Mouse (Mus musculus): Measurements from ENCODE around the gene Esrrb. TPM values are rescaled to one million over a fixed set of nuclear protein-coding genes. Genes with fewer than 3 reads are reported as not detected.

The Esrrb gene
- polyA plus RNA-seq, 2 experiments, result 0.61 to 1.8 TPM

DNA sequence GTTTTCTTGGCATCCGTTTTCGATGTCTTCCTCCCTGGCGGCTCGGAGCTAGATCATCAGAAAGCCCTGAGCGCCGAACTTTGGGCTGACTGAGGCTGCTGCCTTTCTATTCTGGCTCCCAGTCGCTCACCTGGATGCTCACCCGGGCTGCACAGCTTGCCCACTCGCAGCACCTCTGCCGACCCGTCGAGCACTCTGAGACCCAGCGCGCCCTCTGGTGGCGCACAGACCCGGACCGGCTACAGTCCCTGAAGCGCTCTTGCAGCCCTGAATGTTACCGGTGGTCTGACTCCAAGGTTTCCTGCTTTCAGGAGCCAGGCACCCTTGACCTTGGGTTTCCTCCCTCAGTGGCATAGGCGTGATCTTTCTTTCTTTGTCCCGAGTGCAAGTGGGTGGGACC is 41.8 kb downstream of the Esrrb start:
- H3K27me3 ChIP-seq (ENCODE audit: control insufficient read depth, insufficient read depth, low read length), result peaks cover 11% of the 10 kb centered on the region; the same call in 1 of the 2 replicates
- 0 out of 2 replicates have a peak overlapping the region, but pooled peaks have one; percentile 7 for H3K4me3 ChIP-seq (replicated peaks; ENCODE audit: low read length)
- DNase-seq (ENCODE audit: low spot score) (peak; percentile 76), ATAC-seq (ENCODE audit: low FRiP score, low read depth) (no peak)
- 8% methylated on average over 21 of the region's 21 CpGs for WGBS
- H3K9ac ChIP-seq (ENCODE audit: low read depth, low read length, severe bottlenecking), result no peak overlapping the region
- no peaks in the 10 kb centered on the region for H3K4me1 ChIP-seq (ENCODE audit: control insufficient read depth, insufficient read depth, low read length)
- H3K27ac ChIP-seq (replicated peaks; ENCODE audit: low read depth, low read length), result no peak overlapping the region
- TF ChIP-seq POLR2A (IDR thresholded peaks at IDR 0.05; ENCODE audit: borderline replicate concordance, extremely low read depth, insufficient read depth, insufficient read length), result no peak
- peak overlapping the region; percentile 26; the same call in 1 of the 2 replicates for H3K4me2 ChIP-seq (replicated peaks; ENCODE audit: low read depth, low read length, severe bottlenecking)
- H3K36me3 ChIP-seq (ENCODE audit: control insufficient read depth, insufficient read depth, low read length), result no peaks in the 10 kb centered on the region
- no peaks in the 10 kb centered on the region for H3K9me3 ChIP-seq (ENCODE audit: control insufficient read depth, low read length)

- Histone ChIP-seq H3K4me1 (ENCODE audit: control insufficient read depth, insufficient read depth, low read length) (peaks cover 11% of the 10 kb centered on the region), H3K4me3 (replicated peaks; ENCODE audit: low read length) (peak overlapping the region; percentile 46), H3K9ac (ENCODE audit: low read depth, low read length, severe bottlenecking) (peak overlapping the region; percentile 29; the same call in 1 of the 2 replicates), H3K27ac (replicated peaks; ENCODE audit: low read depth, low read length) (no peak overlapping the region), H3K36me3 (ENCODE audit: control insufficient read depth, insufficient read depth, low read length) (no peaks in the 10 kb centered on the region), H3K27me3 (ENCODE audit: control insufficient read depth, insufficient read depth, low read length) (peaks cover 77% of the 10 kb centered on the region), H3K9me3 (ENCODE audit: control insufficient read depth, low read length) (no peaks in the 10 kb centered on the region), H3K4me2 (replicated peaks; ENCODE audit: low read depth, low read length, severe bottlenecking) (peak overlapping the region; percentile 76)
- WGBS, result 0% methylated on average over 37 of the region's 37 CpGs
- ATAC-seq (ENCODE audit: low FRiP score, low read depth), result peak; percentile 62
- DNase-seq (ENCODE audit: low spot score), result peak; percentile 18
- no peak for TF ChIP-seq POLR2A (IDR thresholded peaks at IDR 0.05; ENCODE audit: borderline replicate concordance, extremely low read depth, insufficient read depth, insufficient read length)
These were observed 60.6 kb downstream of the Esrrb start for GRCm38 (mm10) chr12:86421490-86421904.

DNA sequence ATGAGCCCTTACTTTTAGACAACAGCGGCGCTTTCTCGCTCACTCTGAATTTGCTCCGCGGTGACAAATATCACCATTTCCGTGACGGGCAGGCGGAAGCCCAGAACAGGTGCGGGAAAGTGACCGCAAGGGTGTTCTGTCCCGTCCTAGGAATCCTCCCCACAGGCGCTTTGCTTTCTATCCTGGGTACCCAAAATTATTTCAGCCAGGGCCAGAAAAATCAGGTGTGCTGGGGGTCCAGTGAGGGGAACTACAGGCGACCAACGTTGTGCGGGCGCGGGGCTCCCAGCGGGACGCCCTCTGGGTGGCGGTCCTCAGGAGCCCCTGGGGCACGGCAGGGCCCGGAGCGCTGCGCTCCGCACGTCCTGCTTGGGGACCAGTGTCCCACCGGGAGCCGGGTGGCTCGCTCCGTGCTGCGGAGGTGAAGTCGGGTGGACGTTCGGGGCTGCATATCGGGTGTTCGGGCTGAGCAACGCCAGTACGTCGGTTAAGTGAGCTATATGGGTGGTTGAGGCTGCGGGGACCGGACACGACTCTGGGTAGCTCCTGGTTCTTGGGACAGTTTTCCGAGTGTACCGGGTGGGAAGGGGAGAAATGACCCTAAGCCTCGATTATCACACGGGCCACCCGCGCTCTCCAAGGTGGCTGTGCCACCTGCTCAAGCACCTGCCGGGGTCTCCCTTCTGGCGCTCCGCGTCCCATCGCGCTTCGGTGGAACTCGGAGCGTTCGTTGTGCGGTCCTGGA is 61.4 kb downstream of the Esrrb start:
- H3K9ac ChIP-seq (ENCODE audit: low read depth, low read length, severe bottlenecking), result no peak overlapping the region
- no peaks in the 10 kb centered on the region for H3K36me3 ChIP-seq (ENCODE audit: control insufficient read depth, insufficient read depth, low read length)
- H3K27ac ChIP-seq (replicated peaks; ENCODE audit: low read depth, low read length), result no peak overlapping the region
- H3K27me3 ChIP-seq (ENCODE audit: control insufficient read depth, insufficient read depth, low read length), result peaks cover 77% of the 10 kb centered on the region
- 2% methylated on average over 59 of the region's 59 CpGs for WGBS
- DNase-seq (ENCODE audit: low spot score) (no peak), ATAC-seq (ENCODE audit: low FRiP score, low read depth) (no peak)
- H3K4me3 ChIP-seq (replicated peaks; ENCODE audit: low read length), result peak overlapping the region; percentile 46
- peak overlapping the region; percentile 76 for H3K4me2 ChIP-seq (replicated peaks; ENCODE audit: low read depth, low read length, severe bottlenecking)
- no peaks in the 10 kb centered on the region for H3K9me3 ChIP-seq (ENCODE audit: control insufficient read depth, low read length)
- no peak for TF ChIP-seq POLR2A (IDR thresholded peaks at IDR 0.05; ENCODE audit: borderline replicate concordance, extremely low read depth, insufficient read depth, insufficient read length)
- peaks cover 11% of the 10 kb centered on the region for H3K4me1 ChIP-seq (ENCODE audit: control insufficient read depth, insufficient read depth, low read length)

DNA sequence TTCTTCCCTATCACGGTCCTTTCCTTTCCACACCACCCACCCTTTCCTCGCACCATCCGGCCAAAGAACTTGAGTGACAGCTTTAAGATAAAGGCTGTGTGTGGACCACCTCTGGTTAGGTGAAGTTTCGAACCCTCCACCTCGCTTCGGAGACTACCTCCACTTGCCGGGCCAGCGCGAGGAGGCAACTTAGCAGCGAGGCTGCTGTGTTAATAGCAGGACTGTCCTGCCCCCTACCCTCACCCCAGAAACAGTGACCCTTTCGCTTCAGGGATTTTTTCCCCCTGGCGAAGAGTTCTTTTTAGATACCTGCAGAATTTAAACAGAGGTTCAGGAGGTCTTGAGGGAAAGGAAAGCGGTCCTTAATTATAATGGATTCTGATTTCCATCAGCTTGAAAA is 62.2 kb downstream of the Esrrb start:
- DNase-seq (ENCODE audit: low spot score), result no peak
- Histone ChIP-seq H3K9me3 (ENCODE audit: control insufficient read depth, low read length) (no peaks in the 10 kb centered on the region), H3K4me1 (ENCODE audit: control insufficient read depth, insufficient read depth, low read length) (peaks cover 11% of the 10 kb centered on the region), H3K4me3 (replicated peaks; ENCODE audit: low read length) (no peak overlapping the region), H3K27me3 (ENCODE audit: control insufficient read depth, insufficient read depth, low read length) (peaks cover 77% of the 10 kb centered on the region), H3K4me2 (replicated peaks; ENCODE audit: low read depth, low read length, severe bottlenecking) (no peak overlapping the region), H3K36me3 (ENCODE audit: control insufficient read depth, insufficient read depth, low read length) (no peaks in the 10 kb centered on the region), H3K27ac (replicated peaks; ENCODE audit: low read depth, low read length) (no peak overlapping the region), H3K9ac (ENCODE audit: low read depth, low read length, severe bottlenecking) (no peak overlapping the region)
- TF ChIP-seq POLR2A (IDR thresholded peaks at IDR 0.05; ENCODE audit: borderline replicate concordance, extremely low read depth, insufficient read depth, insufficient read length), result no peak
- WGBS, result 7% methylated on average over 13 of the region's 13 CpGs
- ATAC-seq (ENCODE audit: low FRiP score, low read depth), result no peak

- Histone ChIP-seq H3K36me3 (ENCODE audit: control insufficient read depth, insufficient read depth, low read length) (no peaks in the 10 kb centered on the region), H3K9me3 (ENCODE audit: control insufficient read depth, low read length) (no peaks in the 10 kb centered on the region), H3K27me3 (ENCODE audit: control insufficient read depth, insufficient read depth, low read length) (peaks cover 37% of the 10 kb centered on the region), H3K9ac (ENCODE audit: low read depth, low read length, severe bottlenecking) (no peak overlapping the region), H3K4me1 (ENCODE audit: control insufficient read depth, insufficient read depth, low read length) (no peaks in the 10 kb centered on the region; the same call in 1 of the 2 replicates), H3K4me2 (replicated peaks; ENCODE audit: low read depth, low read length, severe bottlenecking) (no peak overlapping the region), H3K27ac (replicated peaks; ENCODE audit: low read depth, low read length) (no peak overlapping the region), H3K4me3 (replicated peaks; ENCODE audit: low read length) (no peak overlapping the region)
- no peak for TF ChIP-seq POLR2A (IDR thresholded peaks at IDR 0.05; ENCODE audit: borderline replicate concordance, extremely low read depth, insufficient read depth, insufficient read length)
- ATAC-seq (ENCODE audit: low FRiP score, low read depth) (no peak), DNase-seq (ENCODE audit: low spot score) (no peak)
- WGBS, result 37% methylated on average over 2 of the region's 2 CpGs
These were observed 66.7 kb downstream of the Esrrb start for GRCm38 (mm10) chr12:86427585-86427984.
